Mouse (Mus musculus): ENCODE data around the gene Kmo.

The Kmo gene

DNA sequence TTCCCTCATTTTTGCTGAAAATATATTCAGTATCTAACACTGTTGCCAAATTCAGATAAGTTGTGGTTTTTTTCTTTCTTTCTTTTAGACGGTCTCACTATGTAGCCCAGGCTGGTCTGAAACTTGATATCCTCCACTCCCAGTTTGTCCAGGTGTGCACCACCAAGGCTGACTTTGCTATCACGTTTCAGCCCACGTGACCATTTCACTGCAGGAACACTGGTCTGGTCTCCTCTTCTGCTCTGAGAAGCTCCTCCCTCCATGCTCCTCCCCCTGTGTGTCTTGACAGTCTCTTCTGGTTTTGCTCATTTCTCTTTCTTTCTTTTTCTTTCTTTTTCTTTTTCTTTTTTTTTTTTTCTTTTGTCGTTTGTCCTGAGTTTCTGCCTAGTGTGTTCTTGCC, 79.6 kb downstream of the Kmo start:
- DNase-seq, result no peak

GRCm38 (mm10) chr1:175701145-175701544, 81.0 kb downstream of the Kmo start:
- no peak for DNase-seq

GRCm38 (mm10) chr1:175707599-175707998, 87.4 kb downstream of the Kmo start:
- DNase-seq, result no peak

GRCm38 (mm10) chr1:175708013-175708412, 87.8 kb downstream of the Kmo start:
- no peak for DNase-seq

Data from lung, postnatal 14 days (tissue).